Mouse (Mus musculus) stomach, embryonic 14.5 days (tissue): ENCODE measurements around the gene Gucy1b2. TPM values are rescaled to one million over a fixed set of nuclear protein-coding genes. Genes with fewer than 3 reads are reported as not detected.

ENCODE experiments used
- ATAC-seq: fragments of 200-750 bp; cut with Nextera tagmentation; 2 replicates; pipeline ENCODE4 v1.8.0; 2017; ENCODE audit warnings: low read depth, moderate TSS enrichment; ENCODE audit not compliant: insufficient number of reproducible peaks, insufficient read depth, low FRiP score
- H3K27ac ChIP-seq: fragments of 300-500 bp; sonication (generic); 2 replicates; pipeline ENCODE4 v1.5.1; 2014; ENCODE audit warnings: mild to moderate bottlenecking, low read length, moderate library complexity, mixed read lengths
- H3K27me3 ChIP-seq: fragments of 300-500 bp; sonication (generic); 2 replicates; pipeline ENCODE4 v1.6.1; 2014; ENCODE audit warnings: low read length, control low read depth, mixed read lengths; ENCODE audit not compliant: control insufficient read depth, insufficient read depth
- H3K36me3 ChIP-seq: fragments of 300-500 bp; sonication (generic); 2 replicates; pipeline ENCODE4 v1.6.1; 2014; ENCODE audit warnings: mild to moderate bottlenecking, control low read depth, low read length, moderate library complexity, mixed read lengths; ENCODE audit not compliant: control insufficient read depth, insufficient read depth
- H3K4me1 ChIP-seq: fragments of 300-500 bp; sonication (generic); 2 replicates; pipeline ENCODE4 v1.6.1; 2014; ENCODE audit warnings: low read length, control low read depth, mixed read lengths; ENCODE audit not compliant: control insufficient read depth, insufficient read depth
- H3K4me2 ChIP-seq: fragments of 300-500 bp; sonication (generic); replicated peaks from 2 replicates; pipeline ENCODE4 v1.6.1; 2014; ENCODE audit warnings: low read depth, low read length, control low read depth
- H3K4me3 ChIP-seq: fragments of 300-500 bp; sonication (generic); 2 replicates; pipeline ENCODE4 v1.5.1; 2014; ENCODE audit warnings: low read depth, low read length, control low read depth
- H3K9ac ChIP-seq: fragments of 300-500 bp; sonication (generic); replicated peaks from 2 replicates; pipeline ENCODE4 v1.6.1; 2014; ENCODE audit warnings: low read depth, mild to moderate bottlenecking, control low read depth, low read length, moderate library complexity, mixed read lengths
- H3K9me3 ChIP-seq: fragments of 300-500 bp; sonication (generic); 2 replicates; pipeline ENCODE4 v1.6.1; 2016; ENCODE audit warnings: low read depth, low read length, control low read depth; ENCODE audit not compliant: control insufficient read depth
- WGBS: fragments of 180-500 bp; shearing (Covaris S2); extraction: QIAGEN DNeasy Blood & Tissue Kit; methylation state at CpG from one replicate; pipeline ENCODE4 v1.1.7; 2014; 5-methylcytosine and 5-hydroxymethylcytosine counted together
- polyA plus RNA-seq: library from polyadenylated mRNA; unstranded; fragments of >200 nt; fragmentation: Nextera tagmentation; extraction: Ambion mirVana; gene quantifications from 2 replicates; pipeline ENCODE4 v1.2.1, GENCODE M21; 2014

The Gucy1b2 gene
- polyA plus RNA-seq, 1 experiment from 2014 or later = not detected

DNA sequence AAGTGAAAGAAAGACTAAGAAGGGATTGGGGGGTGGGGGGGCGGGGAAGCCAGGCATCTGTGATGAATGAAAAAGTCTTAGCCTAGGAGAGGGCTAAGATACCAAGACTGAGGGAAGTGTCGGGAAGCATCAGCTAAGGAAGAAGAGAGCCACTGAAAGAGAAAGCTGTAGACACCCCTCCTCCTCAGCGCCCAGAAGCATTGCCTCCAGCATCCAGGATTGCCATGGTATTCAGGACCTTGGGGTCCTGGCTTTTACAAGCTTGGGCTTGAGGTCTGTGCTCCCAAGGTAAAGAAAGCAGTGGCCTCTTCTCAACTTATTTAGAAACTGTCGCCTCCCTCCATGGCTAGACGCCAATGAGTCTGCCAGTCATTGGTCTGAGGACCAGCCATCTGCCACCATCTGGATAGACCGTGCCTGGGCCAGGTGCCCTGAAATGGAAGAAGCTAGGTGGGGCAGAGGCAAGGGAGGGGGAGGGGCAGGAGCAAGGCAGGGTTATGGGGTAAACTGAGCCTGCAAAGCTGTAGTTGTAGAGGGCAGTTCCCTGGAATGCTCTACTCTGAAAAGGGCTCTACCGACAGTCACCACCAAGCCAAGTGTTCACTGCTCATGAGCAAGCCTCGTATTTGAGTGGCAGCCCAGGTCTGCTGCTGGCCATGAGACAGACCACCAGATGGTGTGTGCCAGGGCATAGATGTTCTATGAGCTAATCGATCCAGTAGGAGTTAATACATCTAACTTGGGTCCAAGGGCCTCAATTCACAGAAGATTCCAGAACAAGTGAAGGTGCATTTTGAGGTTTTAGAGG, 66.2 kb downstream of the Gucy1b2 start:
- Histone ChIP-seq H3K27ac (no peak overlapping the region), H3K4me2 (no peak overlapping the region), H3K4me1 (no peaks in the 10 kb centered on the region), H3K9me3 (no peaks in the 10 kb centered on the region), H3K9ac (no peak overlapping the region), H3K27me3 (no peaks in the 10 kb centered on the region), H3K36me3 (no peaks in the 10 kb centered on the region), H3K4me3 (no peak overlapping the region)
- 78% methylated on average over 9 of the region's 9 CpGs for WGBS
- ATAC-seq = no peak

DNA sequence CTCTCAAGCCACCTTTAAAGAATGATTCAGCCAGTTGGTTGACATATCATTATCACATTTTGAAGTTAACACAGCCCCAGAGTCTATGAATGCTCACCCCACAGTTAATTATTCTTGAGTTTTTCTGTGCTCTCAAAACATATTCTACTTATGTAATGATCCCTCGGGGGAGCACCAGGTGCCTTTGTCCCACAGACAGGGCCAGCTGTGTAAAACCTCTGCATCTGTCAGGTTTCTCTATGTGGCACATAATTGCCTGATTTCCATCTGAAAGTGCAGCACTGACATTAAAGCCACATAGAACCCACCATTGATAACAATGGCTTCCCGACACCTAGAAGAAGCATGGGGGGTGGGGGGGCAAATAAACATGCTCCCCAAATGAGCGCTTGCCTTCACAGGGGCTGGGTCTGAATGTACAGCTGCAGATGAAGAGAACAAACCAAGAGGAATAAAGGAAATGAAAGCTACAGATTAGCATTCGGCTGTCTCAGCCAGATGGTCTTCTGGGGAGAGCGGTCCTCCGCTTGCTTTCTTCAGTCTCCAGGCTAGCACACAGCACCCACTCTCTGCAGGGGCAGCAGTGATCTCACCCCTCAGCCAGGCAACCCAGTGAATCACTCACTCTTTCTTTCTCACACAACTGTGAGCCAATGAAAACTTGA, 66.9 kb downstream of the Gucy1b2 start:
- Histone ChIP-seq H3K27ac (no peak overlapping the region), H3K4me1 (no peaks in the 10 kb centered on the region), H3K4me2 (no peak overlapping the region), H3K36me3 (no peaks in the 10 kb centered on the region), H3K9me3 (no peaks in the 10 kb centered on the region), H3K27me3 (no peaks in the 10 kb centered on the region), H3K4me3 (no peak overlapping the region), H3K9ac (no peak overlapping the region)
- WGBS = 67% methylated on average over 6 of the region's 6 CpGs
- no peak for ATAC-seq

DNA sequence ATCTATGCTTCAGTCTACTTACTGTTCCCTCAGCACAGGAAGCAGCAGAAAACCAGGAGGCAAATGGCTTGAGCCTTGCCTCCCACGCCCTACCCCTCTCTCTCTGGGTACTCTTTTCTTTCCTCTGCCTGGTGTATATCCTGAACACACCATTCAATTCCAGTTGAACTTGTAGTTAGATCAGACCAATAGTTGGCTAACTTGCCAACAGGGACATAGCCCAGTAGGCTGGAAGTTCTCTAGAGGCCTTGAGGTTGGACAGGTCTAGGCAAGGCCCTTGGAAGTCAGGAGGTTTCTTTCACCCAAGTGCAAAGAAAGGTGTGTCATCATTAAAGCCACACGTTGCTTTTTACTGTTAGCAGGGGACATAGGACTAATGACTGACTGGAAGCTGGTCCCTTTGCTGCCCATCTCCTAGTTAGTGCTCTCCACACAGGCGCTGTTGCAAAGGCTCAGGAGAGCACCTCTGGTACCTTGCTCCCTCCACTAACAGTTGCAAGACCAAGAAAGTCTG, 72.2 kb downstream of the Gucy1b2 start:
- Histone ChIP-seq H3K27ac (no peak overlapping the region), H3K36me3 (no peaks in the 10 kb centered on the region), H3K4me2 (no peak overlapping the region), H3K9me3 (no peaks in the 10 kb centered on the region), H3K27me3 (no peaks in the 10 kb centered on the region), H3K4me1 (no peaks in the 10 kb centered on the region), H3K4me3 (no peak overlapping the region), H3K9ac (no peak overlapping the region)
- 85% methylated on average over 3 of the region's 3 CpGs for WGBS
- no peak for ATAC-seq

DNA sequence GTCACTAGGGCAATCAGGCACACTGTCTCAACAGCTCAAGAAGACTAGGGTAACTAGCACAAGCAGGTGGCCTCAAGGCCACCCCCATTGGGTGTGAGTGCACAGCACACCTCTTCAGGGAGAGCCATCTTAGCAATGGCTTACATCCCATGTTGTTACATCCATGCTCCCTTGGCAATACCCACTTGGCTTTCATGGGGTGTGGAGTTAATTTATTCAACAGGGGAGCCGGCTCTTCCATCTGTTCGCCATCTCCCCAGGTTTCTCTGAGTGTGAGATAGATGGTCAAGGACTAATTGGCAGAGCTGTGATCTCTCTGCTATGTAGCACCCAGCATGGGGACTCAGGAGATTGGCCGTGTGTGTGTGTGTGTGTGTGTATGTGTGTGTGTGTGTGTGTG, 73.0 kb downstream of the Gucy1b2 start:
- Histone ChIP-seq H3K4me2 (no peak overlapping the region), H3K27ac (no peak overlapping the region), H3K9me3 (no peaks in the 10 kb centered on the region), H3K9ac (no peak overlapping the region), H3K4me1 (no peaks in the 10 kb centered on the region), H3K27me3 (no peaks in the 10 kb centered on the region), H3K36me3 (no peaks in the 10 kb centered on the region), H3K4me3 (no peak overlapping the region)
- 88% methylated on average over 3 of the region's 3 CpGs for WGBS
- no peak for ATAC-seq

DNA sequence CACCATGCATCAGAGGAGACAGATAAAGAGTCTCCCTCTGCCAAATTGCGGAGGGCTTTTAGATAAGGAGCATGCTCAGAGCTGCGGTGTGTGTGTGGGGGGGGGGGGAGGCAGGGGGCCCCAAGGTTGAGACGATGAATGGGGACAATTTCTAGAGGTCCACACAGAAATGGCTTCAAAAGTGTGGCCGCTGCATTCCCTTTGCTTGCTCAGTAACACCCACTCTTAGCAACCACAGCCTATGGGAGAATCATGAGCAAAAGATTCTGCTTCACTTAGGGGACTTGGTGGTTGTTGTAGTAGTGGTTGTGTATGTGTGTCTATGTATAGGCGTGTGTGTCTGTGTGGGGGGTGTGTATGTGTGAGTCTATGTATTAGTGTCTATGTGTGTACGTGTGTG, 75.5 kb downstream of the Gucy1b2 start:
- 86% methylated on average over 6 of the region's 6 CpGs for WGBS

DNA sequence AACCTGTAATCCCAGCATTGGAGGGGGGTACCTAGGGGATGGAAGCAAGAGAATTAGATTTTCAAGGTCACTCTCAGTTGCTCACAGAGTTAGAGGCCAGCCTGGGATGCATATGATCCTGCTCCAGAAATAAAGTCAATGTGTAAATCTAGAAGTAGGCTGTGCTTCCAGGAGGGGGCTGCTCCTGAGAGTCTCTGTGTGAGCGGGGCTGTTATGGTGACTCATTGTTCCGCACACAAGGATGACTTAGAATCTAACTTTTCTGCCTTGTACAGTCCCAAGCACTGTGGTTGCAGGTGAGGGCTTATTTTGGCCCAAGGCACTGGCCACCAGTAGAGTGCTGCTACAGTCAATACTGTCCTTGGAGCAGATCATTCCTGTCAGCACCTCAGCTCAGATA, 76.7 kb downstream of the Gucy1b2 start:
- no peaks in the 10 kb centered on the region for H3K27me3 ChIP-seq
- H3K4me2 ChIP-seq = no peak overlapping the region
- ATAC-seq = no peak
- H3K36me3 ChIP-seq = no peaks in the 10 kb centered on the region
- no peaks in the 10 kb centered on the region for H3K9me3 ChIP-seq
- H3K9ac ChIP-seq = no peak overlapping the region
- WGBS = 94% methylated on average over 2 of the region's 2 CpGs
- H3K4me3 ChIP-seq = no peak overlapping the region
- H3K27ac ChIP-seq = no peak overlapping the region
- 0 out of 2 replicates have a peak, but pooled peaks cover 6% of the 10 kb centered on the region for H3K4me1 ChIP-seq

More for the DNA sequence above, 75.5 kb downstream of the Gucy1b2 start:
- no peak for ATAC-seq
- Histone ChIP-seq H3K36me3 (no peaks in the 10 kb centered on the region), H3K4me2 (no peak overlapping the region), H3K9me3 (no peaks in the 10 kb centered on the region), H3K9ac (no peak overlapping the region), H3K4me1 (0 out of 2 replicates have a peak, but pooled peaks cover 3% of the 10 kb centered on the region), H3K27ac (no peak overlapping the region), H3K27me3 (no peaks in the 10 kb centered on the region), H3K4me3 (no peak overlapping the region)

DNA sequence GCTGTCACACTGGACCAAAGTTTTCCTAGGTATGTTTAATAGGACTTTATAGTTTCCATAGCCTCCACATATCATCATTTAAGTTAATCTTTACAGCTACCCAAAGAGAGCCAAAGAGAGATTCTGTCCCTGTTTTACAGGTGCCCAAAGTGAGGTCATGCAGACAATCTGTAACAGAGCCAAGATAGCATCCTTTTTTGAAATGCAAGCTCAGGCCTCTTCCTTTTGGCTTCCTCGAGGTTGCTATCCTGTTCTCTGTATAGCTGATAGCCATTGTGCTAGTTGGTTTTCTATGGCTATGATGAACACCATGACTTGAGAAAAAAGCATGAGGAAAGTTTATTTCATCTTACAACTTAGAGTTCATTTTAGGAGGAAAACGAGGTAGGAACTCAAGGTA, 80.0 kb downstream of the Gucy1b2 start:
- no peaks in the 10 kb centered on the region for H3K9me3 ChIP-seq
- 78% methylated on average over 2 of the region's 2 CpGs for WGBS
- H3K4me3 ChIP-seq = no peak overlapping the region
- H3K9ac ChIP-seq = no peak overlapping the region
- H3K36me3 ChIP-seq = no peaks in the 10 kb centered on the region
- H3K27me3 ChIP-seq = no peaks in the 10 kb centered on the region
- ATAC-seq = no peak
- peak overlapping the region; percentile 30; the same call in 1 of the 2 replicates for H3K27ac ChIP-seq
- H3K4me1 ChIP-seq = 0 out of 2 replicates have a peak, but pooled peaks cover 12% of the 10 kb centered on the region
- no peak overlapping the region for H3K4me2 ChIP-seq

DNA sequence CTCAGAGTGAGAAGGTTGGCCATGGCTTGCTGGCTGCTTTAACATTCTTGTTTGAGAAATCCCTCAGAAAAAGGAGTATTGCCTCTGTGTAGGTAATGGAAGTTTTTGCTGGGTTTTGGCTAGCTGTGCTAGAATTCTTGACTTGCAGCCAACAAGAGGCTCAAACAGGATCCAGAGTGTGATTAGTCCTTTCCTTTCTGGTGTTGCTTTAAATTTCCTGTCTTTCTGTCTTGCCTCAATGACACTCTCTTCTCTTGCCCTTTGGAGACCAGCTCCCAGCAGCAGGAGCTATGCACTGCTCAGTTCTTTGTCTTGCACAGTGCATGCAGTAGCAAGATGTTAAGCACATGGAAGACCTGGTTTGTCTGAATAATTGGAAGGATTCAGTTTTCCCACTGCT, 80.4 kb downstream of the Gucy1b2 start:
- Histone ChIP-seq H3K27me3 (no peaks in the 10 kb centered on the region), H3K9ac (no peak overlapping the region), H3K36me3 (no peaks in the 10 kb centered on the region), H3K4me3 (no peak overlapping the region), H3K4me1 (0 out of 2 replicates have a peak, but pooled peaks cover 12% of the 10 kb centered on the region), H3K9me3 (no peaks in the 10 kb centered on the region), H3K4me2 (no peak overlapping the region), H3K27ac (peak overlapping the region; percentile 30; the same call in 1 of the 2 replicates)
- no peak for ATAC-seq
